Mouse (Mus musculus) midbrain, embryonic 14.5 days (tissue): ENCODE data around the gene Tbx3. TPM values are rescaled to one million over a fixed set of nuclear protein-coding genes. Genes with fewer than 3 reads are reported as not detected.
A peak's percentile ranks its signal among the peaks of the same experiment; 100 is the strongest.

Source experiments
- ATAC-seq: fragments of 200-750 bp; cut with Nextera tagmentation; 2 replicates; pipeline ENCODE4 v1.8.0; 2017; ENCODE audit warnings: moderate number of reproducible peaks, moderate library complexity; ENCODE audit not compliant: low FRiP score, low TSS enrichment
- DNase-seq: peaks from one replicate; pipeline ENCODE4 v3.0.0-alpha.2; 2015
- H3K27ac ChIP-seq: fragments of 300-500 bp; sonication (generic); replicated peaks from 2 replicates; pipeline ENCODE4 v1.5.1; 2014; ENCODE audit warnings: mild to moderate bottlenecking, low read depth, low read length, moderate library complexity
- H3K27me3 ChIP-seq: fragments of 300-500 bp; sonication (generic); 2 replicates; pipeline ENCODE4 v1.6.1; 2014; ENCODE audit warnings: low read length, control low read depth, mixed read lengths; ENCODE audit not compliant: control insufficient read depth, insufficient read depth
- H3K36me3 ChIP-seq: fragments of 300-500 bp; sonication (generic); 2 replicates; pipeline ENCODE4 v1.6.1; 2014; ENCODE audit warnings: low read length, control low read depth; ENCODE audit not compliant: control insufficient read depth, insufficient read depth
- H3K4me1 ChIP-seq: fragments of 300-500 bp; sonication (generic); 2 replicates; pipeline ENCODE4 v1.6.1; 2014; ENCODE audit warnings: mild to moderate bottlenecking, antibody characterized with exemption, low read length, control low read depth; ENCODE audit not compliant: control insufficient read depth, insufficient read depth
- H3K4me2 ChIP-seq: fragments of 300-500 bp; sonication (generic); 2 replicates; pipeline ENCODE4 v1.6.1; 2014; ENCODE audit warnings: mild to moderate bottlenecking, low read length, moderate library complexity
- H3K4me3 ChIP-seq: fragments of 300-500 bp; sonication (generic); replicated peaks from 2 replicates; pipeline ENCODE4 v1.5.1; 2014; ENCODE audit warnings: low read depth, low read length
- H3K9ac ChIP-seq: fragments of 300-500 bp; sonication (generic); replicated peaks from 2 replicates; pipeline ENCODE4 v1.6.1; 2014; ENCODE audit warnings: mild to moderate bottlenecking, low read length, moderate library complexity
- H3K9me3 ChIP-seq: fragments of 300-500 bp; sonication (generic); 2 replicates; pipeline ENCODE4 v1.6.1; 2016; ENCODE audit warnings: low read length, control low read depth, mixed read lengths; ENCODE audit not compliant: control insufficient read depth
- WGBS: fragments of 180-500 bp; shearing (Covaris S2); extraction: QIAGEN DNeasy Blood & Tissue Kit; methylation state at CpG from one replicate; pipeline ENCODE4 v1.1.7; 2014; 5-methylcytosine and 5-hydroxymethylcytosine counted together
- polyA plus RNA-seq: library from polyadenylated mRNA; unstranded; fragments of >200 nt; fragmentation: Nextera tagmentation; extraction: Ambion mirVana; gene quantifications from 2 replicates; pipeline ENCODE4 v1.2.1, GENCODE M21; 2014

The Tbx3 gene
- polyA plus RNA-seq, 1 experiment from 2014 or later: 2.4 TPM

DNA sequence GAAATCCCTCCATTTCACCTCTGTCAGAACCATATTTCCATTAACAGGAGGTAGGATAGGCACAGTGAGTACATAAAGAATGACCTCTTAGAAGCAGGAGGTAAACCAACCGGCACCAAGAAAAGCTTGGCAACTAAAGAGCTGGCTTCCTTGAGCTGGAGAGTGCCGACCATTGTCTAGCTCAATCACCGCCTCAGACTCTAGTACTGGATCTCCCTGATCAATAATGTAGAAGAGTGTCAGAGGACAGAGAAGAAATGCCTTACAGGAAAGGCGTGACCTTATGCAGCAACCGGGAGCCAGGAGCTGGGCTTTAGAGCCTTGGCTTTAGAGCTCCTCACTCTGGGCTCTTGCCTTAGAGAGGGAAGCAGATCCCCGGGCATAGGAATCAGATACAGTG is 4.7 kb upstream of the Tbx3 start:
- Histone ChIP-seq H3K4me3 (no peak overlapping the region), H3K9ac (no peak overlapping the region), H3K27ac (no peak overlapping the region), H3K27me3 (peaks cover 91% of the 10 kb centered on the region), H3K36me3 (no peaks in the 10 kb centered on the region), H3K4me1 (no peaks in the 10 kb centered on the region), H3K4me2 (no peak overlapping the region), H3K9me3 (no peaks in the 10 kb centered on the region)
- ATAC-seq: no peak
- DNase-seq: no peak
- 2% methylated on average over 6 of the region's 6 CpGs for whole genome bisulfite sequencing

GRCm38 (mm10) chr5:119667356-119667940 is 3.0 kb upstream of the Tbx3 start:
- Histone ChIP-seq H3K4me2 (no peak overlapping the region), H3K9me3 (no peaks in the 10 kb centered on the region), H3K27ac (no peak overlapping the region), H3K36me3 (no peaks in the 10 kb centered on the region), H3K9ac (no peak overlapping the region), H3K4me1 (no peaks in the 10 kb centered on the region), H3K4me3 (no peak overlapping the region), H3K27me3 (peaks cover 90% of the 10 kb centered on the region)
- DNase-seq: no peak
- 2% methylated on average over 13 of the region's 13 CpGs for WGBS
- ATAC-seq: no peak

DNA sequence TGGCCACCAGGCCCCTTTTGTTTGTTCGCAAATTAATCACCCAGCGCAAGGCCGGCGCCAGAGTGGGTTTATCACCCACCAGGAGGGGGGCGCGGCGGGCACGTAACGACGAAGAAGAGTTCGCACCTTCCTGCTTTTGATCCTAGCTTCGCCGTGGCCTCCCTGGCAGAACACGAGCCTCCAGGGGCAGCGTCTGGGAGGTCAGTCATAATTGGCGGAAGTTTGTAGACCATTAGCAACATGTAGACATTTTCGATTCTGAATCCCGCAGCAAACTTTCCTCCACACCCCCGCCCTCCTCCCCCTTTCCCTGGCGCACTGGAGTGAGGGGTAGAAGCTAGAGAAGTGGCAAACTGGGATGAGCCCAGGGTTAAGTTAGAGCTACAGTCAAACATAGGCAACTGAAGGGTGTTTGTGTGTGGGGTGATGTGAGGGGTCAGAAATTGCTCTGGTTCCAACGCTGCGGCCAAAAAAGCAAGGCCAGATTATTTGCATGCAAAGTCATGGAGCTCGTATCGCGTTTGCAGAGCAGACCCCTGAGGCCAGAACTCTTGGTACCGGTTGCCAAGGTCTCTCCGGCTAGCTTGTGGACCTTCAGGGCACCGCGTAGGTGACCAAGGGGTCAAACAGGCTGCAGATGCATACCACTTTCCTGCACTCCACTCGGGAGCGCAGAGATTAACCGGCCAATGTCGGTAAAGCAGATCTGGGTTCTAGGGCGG is 2.1 kb upstream of the Tbx3 start:
- no peak overlapping the region for H3K27ac ChIP-seq
- no peak overlapping the region for H3K9ac ChIP-seq
- no peaks in the 10 kb centered on the region for H3K4me1 ChIP-seq
- ATAC-seq: no peak
- H3K36me3 ChIP-seq: no peaks in the 10 kb centered on the region
- H3K27me3 ChIP-seq: peaks cover 91% of the 10 kb centered on the region
- H3K4me2 ChIP-seq: no peak overlapping the region
- 0% methylated on average over 34 of the region's 34 CpGs for WGBS
- no peak overlapping the region for H3K4me3 ChIP-seq
- no peak for DNase-seq
- H3K9me3 ChIP-seq: no peaks in the 10 kb centered on the region

DNA sequence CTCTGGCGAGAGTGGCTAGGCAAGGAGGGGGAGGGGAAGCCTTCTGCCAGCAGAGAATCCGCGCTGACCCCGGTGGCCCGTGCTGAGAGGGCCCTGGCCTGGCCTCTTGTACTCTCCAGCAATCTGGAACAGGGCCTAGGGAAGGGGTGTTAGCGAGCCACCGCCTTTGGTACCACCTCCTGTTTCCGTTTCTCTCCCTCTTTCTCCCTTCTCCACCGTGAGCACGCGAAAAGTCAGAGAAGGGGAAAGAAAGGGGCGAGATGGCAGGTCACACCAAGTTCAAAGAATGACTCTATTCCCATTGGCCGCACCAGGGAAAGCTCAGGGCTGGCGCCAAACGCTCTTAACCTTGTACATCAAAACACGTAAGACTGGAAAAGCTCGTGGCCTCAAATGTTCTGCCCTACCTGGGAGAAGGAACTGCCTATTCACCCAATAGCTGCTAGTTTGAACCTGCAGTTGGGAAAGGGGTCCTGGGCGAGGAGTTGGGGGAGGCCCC is 1.5 kb upstream of the Tbx3 start:
- DNase-seq (no peak), ATAC-seq (no peak)
- no peaks in the 10 kb centered on the region for H3K9me3 ChIP-seq
- H3K36me3 ChIP-seq: no peaks in the 10 kb centered on the region
- no peaks in the 10 kb centered on the region for H3K4me1 ChIP-seq
- no peak overlapping the region for H3K4me2 ChIP-seq
- H3K4me3 ChIP-seq: no peak overlapping the region
- H3K27me3 ChIP-seq: peaks cover 90% of the 10 kb centered on the region
- no peak overlapping the region for H3K27ac ChIP-seq
- 2% methylated on average over 15 of the region's 18 CpGs for WGBS
- no peak overlapping the region for H3K9ac ChIP-seq

DNA sequence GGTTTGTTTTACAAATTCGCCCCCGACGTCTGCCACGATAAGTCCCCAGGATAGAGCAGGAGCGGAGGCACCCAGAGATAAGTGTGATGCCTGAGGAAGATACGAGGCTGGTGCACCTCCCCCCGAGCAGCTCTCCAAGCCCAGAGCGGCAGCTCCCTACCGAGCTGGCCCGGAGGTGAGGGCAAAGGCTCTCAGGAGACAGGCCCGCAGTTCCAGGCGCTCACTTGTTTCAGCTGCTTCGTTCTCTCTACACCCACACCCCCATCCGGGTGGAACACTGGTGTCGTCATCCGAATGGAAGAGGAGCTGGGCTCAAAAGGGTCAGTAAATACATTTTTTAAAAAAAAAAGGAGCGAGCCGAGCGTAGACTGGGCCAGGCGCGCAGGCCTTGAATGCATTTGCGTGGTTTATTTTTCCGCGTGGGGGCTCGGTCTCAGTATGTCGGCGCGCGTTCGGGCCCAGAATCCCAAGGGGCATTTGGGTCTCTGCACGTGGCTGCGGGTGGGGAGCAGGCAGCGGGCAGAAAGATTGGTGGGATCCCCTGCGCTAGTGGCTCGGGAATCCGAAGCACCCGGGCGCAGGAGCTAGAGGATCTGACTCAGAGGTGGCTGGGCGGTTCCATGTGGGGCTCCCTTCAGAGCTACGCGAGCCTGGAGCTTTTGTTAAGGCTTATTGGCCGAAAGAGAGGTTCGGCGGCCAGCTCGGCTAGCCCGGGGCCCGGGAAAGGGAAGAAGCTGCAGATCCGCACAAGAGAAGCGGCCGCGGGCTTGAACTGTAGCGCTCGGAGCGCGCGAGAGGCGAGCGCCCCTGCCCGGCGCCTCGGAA is 516 bp upstream of the Tbx3 start:
- DNase-seq: no peak
- no peaks in the 10 kb centered on the region for H3K9me3 ChIP-seq
- ATAC-seq: no peak
- no peak overlapping the region for H3K9ac ChIP-seq
- peak overlapping the region; percentile 56 for H3K4me2 ChIP-seq
- no peaks in the 10 kb centered on the region for H3K36me3 ChIP-seq
- no peaks in the 10 kb centered on the region for H3K4me1 ChIP-seq
- no peak overlapping the region; the same call in 1 of the 2 replicates for H3K27ac ChIP-seq
- under 1% methylated on average over 61 of the region's 61 CpGs for WGBS
- H3K27me3 ChIP-seq: peaks cover 90% of the 10 kb centered on the region
- H3K4me3 ChIP-seq: peak overlapping the region; percentile 21

GRCm38 (mm10) chr5:119671124-119671801 is 794 bp downstream of the Tbx3 start:
- Histone ChIP-seq H3K27ac (no peak overlapping the region), H3K27me3 (peaks cover 90% of the 10 kb centered on the region), H3K4me1 (no peaks in the 10 kb centered on the region), H3K4me3 (peak overlapping the region; percentile 21), H3K9me3 (no peaks in the 10 kb centered on the region), H3K4me2 (peak overlapping the region; percentile 56), H3K9ac (no peak overlapping the region), H3K36me3 (no peaks in the 10 kb centered on the region)
- DNase-seq (no peak), ATAC-seq (no peak)
- under 1% methylated on average over 40 of the region's 40 CpGs for WGBS

DNA sequence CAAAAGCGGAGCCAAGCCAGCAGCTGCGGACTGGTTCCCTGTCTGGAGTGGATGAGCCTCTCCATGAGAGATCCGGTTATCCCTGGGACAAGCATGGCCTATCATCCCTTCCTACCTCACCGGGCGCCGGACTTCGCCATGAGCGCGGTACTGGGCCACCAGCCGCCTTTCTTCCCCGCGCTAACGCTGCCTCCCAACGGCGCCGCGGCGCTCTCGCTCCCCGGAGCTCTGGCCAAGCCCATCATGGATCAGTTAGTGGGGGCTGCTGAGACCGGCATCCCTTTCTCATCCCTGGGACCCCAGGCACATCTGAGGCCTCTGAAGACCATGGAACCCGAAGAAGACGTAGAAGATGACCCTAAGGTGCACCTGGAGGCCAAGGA is 1.5 kb downstream of the Tbx3 start:
- under 1% methylated on average over 23 of the region's 23 CpGs for WGBS
- Histone ChIP-seq H3K4me2 (no peak overlapping the region; the same call in 1 of the 2 replicates), H3K9me3 (no peaks in the 10 kb centered on the region), H3K27me3 (peaks cover 90% of the 10 kb centered on the region), H3K9ac (no peak overlapping the region), H3K4me1 (no peaks in the 10 kb centered on the region), H3K4me3 (peak overlapping the region; percentile 13; the same call in 1 of the 2 replicates), H3K36me3 (no peaks in the 10 kb centered on the region), H3K27ac (no peak overlapping the region)
- DNase-seq: peak; percentile 53
- ATAC-seq: no peak

- DNase-seq (peak; percentile 52), ATAC-seq (no peak)
- H3K36me3 ChIP-seq: no peaks in the 10 kb centered on the region
- H3K4me1 ChIP-seq: no peaks in the 10 kb centered on the region
- no peak overlapping the region for H3K9ac ChIP-seq
- no peak overlapping the region; the same call in 1 of the 2 replicates for H3K4me2 ChIP-seq
- no peak overlapping the region for H3K27ac ChIP-seq
- peak overlapping the region; percentile 13; the same call in 1 of the 2 replicates for H3K4me3 ChIP-seq
- no peaks in the 10 kb centered on the region for H3K9me3 ChIP-seq
- 1% methylated on average over 19 of the region's 19 CpGs for WGBS
- peaks cover 90% of the 10 kb centered on the region for H3K27me3 ChIP-seq
Observed at GRCm38 (mm10) chr5:119672348-119672983, 2.0 kb downstream of the Tbx3 start.
